Mouse (Mus musculus) bone marrow, adult 2 months (tissue): ENCODE data around the gene Rpl6. TPM values are rescaled to one million over a fixed set of nuclear protein-coding genes. Genes with fewer than 3 reads are reported as not detected.

Experiments
- H3K27ac ChIP-seq: fragments of 200-500 bp; 2 replicates; pipeline ENCODE4 v1.5.1; 2012; ENCODE audit warnings: low read depth, mild to moderate bottlenecking, control low read depth, inconsistent platforms, low read length; ENCODE audit not compliant: control insufficient read depth, poor library complexity, insufficient read depth
- H3K4me1 ChIP-seq: fragments of 200-500 bp; 2 replicates; pipeline ENCODE4 v1.6.1; 2011; ENCODE audit warnings: low read length; ENCODE audit not compliant: control insufficient read depth, insufficient read depth
- H3K4me3 ChIP-seq: fragments of 200-500 bp; replicated peaks from 2 replicates; pipeline ENCODE3; 2011; ENCODE audit warnings: mild to moderate bottlenecking, low read depth, low read length, control low read depth; ENCODE audit not compliant: control insufficient read depth
- CTCF ChIP-seq: fragments of 200-500 bp; IDR thresholded peaks from 2 replicates; pipeline ENCODE4 v1.5.1; 2011; ENCODE audit warnings: low read length, control low read depth; ENCODE audit not compliant: control insufficient read depth, insufficient read depth
- POLR2A ChIP-seq: fragments of 200-500 bp; IDR thresholded peaks from 2 replicates; pipeline ENCODE4 v1.6.1; 2011; ENCODE audit warnings: low read depth, mild to moderate bottlenecking, control low read depth, low read length, borderline replicate concordance; ENCODE audit not compliant: control insufficient read depth
- WGBS: fragments of 180-500 bp; shearing (Covaris S2); methylation state at CpG from one replicate; pipeline ENCODE4 v1.1.7; 2018; 5-methylcytosine and 5-hydroxymethylcytosine counted together
- polyA plus RNA-seq: library from polyadenylated mRNA; stranded (reverse); fragments of >200 nt; gene quantifications from 2 replicates; pipeline ENCODE4 v1.2.4, GENCODE M21; 2011; ENCODE audit warnings: low replicate concordance; ENCODE audit not compliant: missing spikeins, insufficient read depth, insufficient read length

Rpl6 gene
- polyA plus RNA-seq, 1 experiment = 942 TPM

GRCm38 (mm10) chr5:121169588-121169987 is 34.7 kb upstream of the Rpl6 start:
- TF ChIP-seq POLR2A (no peak), CTCF (no peak)
- Histone ChIP-seq H3K4me1 (no peaks in the 10 kb centered on the region), H3K4me3 (no peak overlapping the region), H3K27ac (no peak overlapping the region)
- 86% methylated on average over 2 of the region's 2 CpGs for WGBS

- no peaks in the 10 kb centered on the region for H3K4me1 ChIP-seq
- WGBS = 70% methylated on average over 4 of the region's 4 CpGs
- no peak overlapping the region for H3K4me3 ChIP-seq
- TF ChIP-seq CTCF (no peak), POLR2A (no peak)
- H3K27ac ChIP-seq = no peak overlapping the region
These were observed 31.4 kb upstream of the Rpl6 start for GRCm38 (mm10) chr5:121172835-121173234.

GRCm38 (mm10) chr5:121179077-121179857 is 25.0 kb upstream of the Rpl6 start:
- H3K4me1 ChIP-seq = no peaks in the 10 kb centered on the region
- WGBS = 79% methylated on average over 9 of the region's 9 CpGs
- TF ChIP-seq CTCF = no peak
- no peak for TF ChIP-seq POLR2A
- no peak overlapping the region for H3K27ac ChIP-seq
- H3K4me3 ChIP-seq = no peak overlapping the region

GRCm38 (mm10) chr5:121183269-121183668 is 21.0 kb upstream of the Rpl6 start:
- H3K27ac ChIP-seq = no peak overlapping the region
- no peak overlapping the region for H3K4me3 ChIP-seq
- 85% methylated on average over 9 of the region's 9 CpGs for WGBS
- TF ChIP-seq POLR2A (no peak), CTCF (no peak)
- H3K4me1 ChIP-seq = peaks cover 2% of the 10 kb centered on the region; the same call in 1 of the 2 replicates

- no peak for TF ChIP-seq POLR2A
- TF ChIP-seq CTCF = no peak
- Histone ChIP-seq H3K4me3 (no peak overlapping the region), H3K27ac (no peak overlapping the region), H3K4me1 (peaks cover 2% of the 10 kb centered on the region; the same call in 1 of the 2 replicates)
- WGBS = 74% methylated on average over 2 of the region's 2 CpGs
These were observed 19.9 kb upstream of the Rpl6 start for GRCm38 (mm10) chr5:121184375-121184774.

- Histone ChIP-seq H3K4me3 (no peak overlapping the region), H3K4me1 (peaks cover 2% of the 10 kb centered on the region; the same call in 1 of the 2 replicates), H3K27ac (no peak overlapping the region; the same call in 1 of the 2 replicates)
- WGBS = 48% methylated on average over 11 of the region's 11 CpGs
- no peak for TF ChIP-seq POLR2A
- no peak for TF ChIP-seq CTCF
These were observed 19.2 kb upstream of the Rpl6 start for GRCm38 (mm10) chr5:121184945-121185551.

GRCm38 (mm10) chr5:121187580-121188001 is 16.7 kb upstream of the Rpl6 start:
- Histone ChIP-seq H3K4me3 (no peak overlapping the region), H3K4me1 (peaks cover 5% of the 10 kb centered on the region), H3K27ac (no peak overlapping the region)
- 77% methylated on average over 8 of the region's 8 CpGs for WGBS
- no peak for TF ChIP-seq CTCF
- no peak for TF ChIP-seq POLR2A

- Histone ChIP-seq H3K4me1 (peaks cover 5% of the 10 kb centered on the region), H3K4me3 (no peak overlapping the region), H3K27ac (no peak overlapping the region)
- 83% methylated on average over 9 of the region's 9 CpGs for WGBS
- TF ChIP-seq POLR2A (no peak), CTCF (no peak)
These were observed 16.0 kb upstream of the Rpl6 start for GRCm38 (mm10) chr5:121188265-121188664.
